Mouse (Mus musculus) liver, embryonic 15.5 days (tissue): ENCODE results near the gene Nasp. TPM values are rescaled to one million over a fixed set of nuclear protein-coding genes. Genes with fewer than 3 reads are reported as not detected.
A peak's percentile ranks its signal among the peaks of the same experiment; 100 is the strongest.
"Not testable (repeated sequence)": the region's sequence is repeated elsewhere in the genome, so short reads cannot be mapped to it uniquely, and the experiment has no call there.

Experiments
- ATAC-seq: fragments of 200-750 bp; cut with Nextera tagmentation; 2 replicates; pipeline ENCODE4 v1.8.0; 2017; ENCODE audit warnings: moderate number of reproducible peaks, mild to moderate bottlenecking, moderate library complexity; ENCODE audit not compliant: insufficient read depth
- H3K27ac ChIP-seq: fragments of 300-500 bp; sonication (generic); replicated peaks from 2 replicates; pipeline ENCODE4 v1.5.1; 2015; ENCODE audit warnings: mild to moderate bottlenecking, inconsistent platforms
- H3K27me3 ChIP-seq: fragments of 300-500 bp; sonication (generic); 2 replicates; pipeline ENCODE4 v1.6.1; 2015; ENCODE audit warnings: mild to moderate bottlenecking, inconsistent platforms
- H3K36me3 ChIP-seq: fragments of 300-500 bp; sonication (generic); replicated peaks from 2 replicates; pipeline ENCODE4 v1.6.1; 2015; ENCODE audit warnings: moderate library complexity, mild to moderate bottlenecking, inconsistent platforms
- H3K4me1 ChIP-seq: fragments of 300-500 bp; sonication (generic); replicated peaks from 2 replicates; pipeline ENCODE4 v1.6.1; 2015; ENCODE audit warnings: inconsistent platforms
- H3K4me2 ChIP-seq: fragments of 300-500 bp; sonication (generic); 2 replicates; pipeline ENCODE4 v1.6.1; 2015; ENCODE audit warnings: moderate library complexity, mild to moderate bottlenecking, inconsistent platforms
- H3K4me3 ChIP-seq: fragments of 300-500 bp; sonication (generic); replicated peaks from 2 replicates; pipeline ENCODE4 v1.5.1; 2015; ENCODE audit warnings: mild to moderate bottlenecking, inconsistent platforms
- H3K9ac ChIP-seq: fragments of 300-500 bp; sonication (generic); 2 replicates; pipeline ENCODE4 v1.6.1; 2015; ENCODE audit warnings: moderate library complexity, mild to moderate bottlenecking, inconsistent platforms
- H3K9me3 ChIP-seq: fragments of 300-500 bp; sonication (generic); replicated peaks from 2 replicates; pipeline ENCODE4 v1.6.1; 2016; ENCODE audit warnings: inconsistent platforms
- WGBS: fragments of 180-500 bp; shearing (Covaris S2); methylation state at CpG from one replicate; pipeline ENCODE4 v1.1.7; 2015; ENCODE audit warnings: mixed read lengths; ENCODE audit not compliant: insufficient replicate concordance; 5-methylcytosine and 5-hydroxymethylcytosine counted together
- polyA plus RNA-seq: library from polyadenylated mRNA; unstranded; fragments of >200 nt; fragmentation: Nextera tagmentation; extraction: Ambion mirVana; gene quantifications from 2 replicates; pipeline ENCODE4 v1.2.1, GENCODE M21; 2015

Nasp gene
- 42.7 and 49.9 TPM in 2 replicates for polyA plus RNA-seq

GRCm38 (mm10) chr4:116627722-116628662, at the start of gene Nasp:
Nasp (minus strand) TSS chr4:116627941.
- Histone ChIP-seq H3K9ac (peak within 1 kb of the TSS; percentile 87), H3K4me2 (peak within 1 kb of the TSS; percentile 81), H3K4me1 (peaks cover 27% of the 10 kb centered on the region), H3K27me3 (no peaks in the 10 kb centered on the region), H3K36me3 (peaks cover 15% of the 10 kb centered on the region), H3K4me3 (peak within 1 kb of the TSS; percentile 96), H3K9me3 (no peaks in the 10 kb centered on the region), H3K27ac (peak within 1 kb of the TSS; percentile 94)
- WGBS, result 7% methylated on average over 23 of the region's 23 CpGs
- peak; percentile 77 for ATAC-seq

DNA sequence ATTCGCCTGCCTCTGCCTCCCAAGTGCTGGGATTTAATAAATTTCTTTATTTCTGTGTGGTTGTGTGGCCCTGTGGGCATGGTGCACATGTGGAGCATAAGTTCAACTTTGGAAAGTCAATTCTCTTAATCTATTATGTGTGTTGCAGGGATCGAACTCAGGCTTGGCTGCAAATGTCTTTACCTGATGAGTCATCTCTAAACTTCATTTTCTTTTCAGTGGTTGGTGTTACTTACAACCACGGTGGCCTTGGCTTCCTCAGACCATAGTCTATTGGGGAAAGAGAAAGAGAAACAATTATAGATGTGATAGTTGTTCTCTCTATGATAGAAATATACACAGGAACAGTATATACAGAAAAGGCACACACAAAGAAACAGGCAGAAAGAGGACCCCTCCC, 48.3 kb upstream of the Nasp start:
- no peak for ATAC-seq
- Histone ChIP-seq H3K9ac (no peak overlapping the region), H3K4me3 (no peak overlapping the region), H3K27me3 (peaks cover 5% of the 10 kb centered on the region; the same call in 1 of the 2 replicates), H3K27ac (no peak overlapping the region), H3K4me1 (peaks cover 17% of the 10 kb centered on the region), H3K9me3 (no peaks in the 10 kb centered on the region), H3K4me2 (no peak overlapping the region), H3K36me3 (no peaks in the 10 kb centered on the region)
- WGBS, result 60% methylated on average over 3 of the region's 3 CpGs

DNA sequence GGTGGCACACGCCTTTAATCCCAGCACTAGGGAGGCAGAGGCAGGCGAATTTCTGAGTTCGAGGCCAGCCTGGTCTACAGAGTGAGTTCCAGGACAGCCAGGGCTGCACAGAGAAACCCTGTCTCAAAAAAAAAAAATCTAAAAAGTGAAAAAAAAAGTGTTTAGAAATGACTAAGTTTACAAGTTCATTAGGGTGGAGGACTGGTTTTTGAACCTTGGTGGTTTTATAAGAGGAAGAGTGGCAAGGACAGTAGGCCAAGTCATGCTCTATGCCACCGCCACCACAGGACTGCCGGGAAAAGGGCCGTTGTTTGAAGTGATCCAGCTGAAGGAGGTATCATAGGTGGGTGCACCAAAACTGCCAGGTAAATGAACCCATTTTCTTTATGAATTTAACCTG, 47.0 kb upstream of the Nasp start:
- H3K4me3 ChIP-seq, H3K36me3 ChIP-seq, H3K27me3 ChIP-seq, H3K4me2 ChIP-seq, H3K9ac ChIP-seq, ATAC-seq, H3K9me3 ChIP-seq: not testable (repeated sequence)
- 71% methylated on average over 6 of the region's 6 CpGs for WGBS
- 0 out of 2 replicates have a peak overlapping the region, but pooled peaks have one; percentile 33 for H3K27ac ChIP-seq
- peaks cover 17% of the 10 kb centered on the region for H3K4me1 ChIP-seq

DNA sequence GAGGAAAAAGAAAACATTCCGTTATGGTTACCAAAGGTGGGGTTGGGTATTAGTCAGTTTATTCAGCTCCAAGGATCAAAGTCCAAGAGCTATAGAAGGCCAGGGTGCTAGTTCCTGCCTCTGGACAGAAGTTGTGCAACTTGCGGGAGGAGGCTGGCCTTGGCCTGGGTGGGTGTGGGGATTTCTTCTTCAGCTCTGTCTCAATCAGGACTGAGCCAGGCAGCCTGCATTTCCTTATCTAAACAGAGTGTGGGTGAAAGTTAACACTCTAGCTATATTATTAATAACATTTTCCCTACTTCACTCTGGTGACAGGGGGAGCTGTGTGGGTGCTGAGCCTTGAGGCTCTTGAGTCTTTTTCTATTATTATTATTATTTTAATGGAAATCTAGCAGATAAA, 45.0 kb upstream of the Nasp start:
- peak overlapping the region; percentile 5; the same call in 1 of the 2 replicates for H3K4me2 ChIP-seq

GRCm38 (mm10) chr4:116669291-116669690, 41.5 kb upstream of the Nasp start:
- H3K36me3 ChIP-seq, result no peaks in the 10 kb centered on the region
- WGBS, result 37% methylated on average over 2 of the region's 2 CpGs
- no peak for ATAC-seq

More for the DNA sequence above, 45.0 kb upstream of the Nasp start:
- Histone ChIP-seq H3K4me3 (no peak overlapping the region), H3K27ac (peak overlapping the region; percentile 38), H3K36me3 (no peaks in the 10 kb centered on the region), H3K9me3 (no peaks in the 10 kb centered on the region), H3K9ac (no peak overlapping the region), H3K27me3 (peaks cover 5% of the 10 kb centered on the region; the same call in 1 of the 2 replicates), H3K4me1 (peaks cover 19% of the 10 kb centered on the region)
- peak; percentile 84 for ATAC-seq
- 30% methylated on average over 2 of the region's 2 CpGs for WGBS

GRCm38 (mm10) chr4:116668145-116668544, 40.4 kb upstream of the Nasp start:
- Histone ChIP-seq H3K36me3 (no peaks in the 10 kb centered on the region), H3K9ac (no peak overlapping the region), H3K27me3 (0 out of 2 replicates have a peak, but pooled peaks cover 6% of the 10 kb centered on the region), H3K4me3 (no peak overlapping the region), H3K9me3 (no peaks in the 10 kb centered on the region), H3K4me2 (no peak overlapping the region), H3K27ac (no peak overlapping the region), H3K4me1 (peaks cover 16% of the 10 kb centered on the region)
- 15% methylated on average over 3 of the region's 3 CpGs for WGBS
- no peak for ATAC-seq

More at GRCm38 (mm10) chr4:116669291-116669690, 41.5 kb upstream of the Nasp start:
- no peak overlapping the region for H3K4me2 ChIP-seq
- no peak overlapping the region for H3K27ac ChIP-seq
- H3K27me3 ChIP-seq, result 0 out of 2 replicates have a peak, but pooled peaks cover 6% of the 10 kb centered on the region
- peaks cover 23% of the 10 kb centered on the region for H3K4me1 ChIP-seq
- no peak overlapping the region for H3K9ac ChIP-seq
- H3K4me3 ChIP-seq, result no peak overlapping the region
- no peaks in the 10 kb centered on the region for H3K9me3 ChIP-seq

DNA sequence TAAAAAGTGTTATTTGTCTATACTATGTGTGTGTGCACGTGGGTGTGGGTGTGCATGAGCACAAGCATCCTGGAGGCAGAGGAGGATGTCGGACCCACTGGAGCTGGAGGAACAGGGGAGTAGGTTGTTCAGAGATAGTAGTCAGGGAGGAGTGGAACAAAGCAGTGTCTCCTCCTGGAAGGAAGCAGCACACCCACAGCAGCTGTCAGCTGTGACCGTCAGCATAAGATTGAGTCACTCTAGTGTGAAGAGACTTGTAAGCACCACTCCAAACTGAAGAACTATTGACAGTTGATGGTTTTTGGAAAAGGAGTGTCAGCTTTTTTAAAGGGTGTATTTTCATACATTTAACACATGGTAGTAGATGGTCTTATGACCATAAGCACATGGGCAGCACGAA, 38.9 kb upstream of the Nasp start:
- H3K27me3 ChIP-seq, result 0 out of 2 replicates have a peak, but pooled peaks cover 6% of the 10 kb centered on the region
- 0 out of 2 replicates have a peak, but pooled peaks cover 6% of the 10 kb centered on the region for H3K4me1 ChIP-seq
- H3K27ac ChIP-seq, result no peak overlapping the region
- ATAC-seq, result no peak
- H3K4me3 ChIP-seq, result no peak overlapping the region
- no peaks in the 10 kb centered on the region for H3K9me3 ChIP-seq
- H3K36me3 ChIP-seq, result no peaks in the 10 kb centered on the region
- H3K9ac ChIP-seq, result no peak overlapping the region
- H3K4me2 ChIP-seq, result no peak overlapping the region
- 40% methylated on average over 4 of the region's 4 CpGs for WGBS

GRCm38 (mm10) chr4:116661998-116662397, 34.3 kb upstream of the Nasp start:
- H3K4me3 ChIP-seq, result no peak overlapping the region
- no peak overlapping the region for H3K27ac ChIP-seq
- no peak overlapping the region for H3K9ac ChIP-seq
- no peak overlapping the region for H3K4me2 ChIP-seq
- H3K27me3 ChIP-seq, result 0 out of 2 replicates have a peak, but pooled peaks cover 11% of the 10 kb centered on the region
- H3K9me3 ChIP-seq, result no peaks in the 10 kb centered on the region
- 84% methylated on average over 1 of the region's 1 CpGs for WGBS
- ATAC-seq, result no peak
- H3K36me3 ChIP-seq, result no peaks in the 10 kb centered on the region
- peaks cover 7% of the 10 kb centered on the region; the same call in 1 of the 2 replicates for H3K4me1 ChIP-seq

- Histone ChIP-seq H3K9ac (no peak overlapping the region), H3K27ac (no peak overlapping the region)
These were observed 33.1 kb upstream of the Nasp start for GRCm38 (mm10) chr4:116660829-116661228.

GRCm38 (mm10) chr4:116659916-116660315, 32.2 kb upstream of the Nasp start:
- not testable (repeated sequence) for H3K9me3 ChIP-seq, H3K36me3 ChIP-seq, H3K27ac ChIP-seq, ATAC-seq, H3K27me3 ChIP-seq, H3K9ac ChIP-seq, H3K4me2 ChIP-seq, H3K4me3 ChIP-seq
- peaks cover 20% of the 10 kb centered on the region for H3K4me1 ChIP-seq
- 65% methylated on average over 6 of the region's 6 CpGs for WGBS

More at GRCm38 (mm10) chr4:116660829-116661228, 33.1 kb upstream of the Nasp start:
- WGBS, result 60% methylated on average over 6 of the region's 6 CpGs
- Histone ChIP-seq H3K4me3 (no peak overlapping the region), H3K9me3 (no peaks in the 10 kb centered on the region), H3K4me2 (no peak overlapping the region), H3K27me3 (0 out of 2 replicates have a peak, but pooled peaks cover 5% of the 10 kb centered on the region), H3K36me3 (no peaks in the 10 kb centered on the region), H3K4me1 (peaks cover 10% of the 10 kb centered on the region)
- no peak for ATAC-seq

DNA sequence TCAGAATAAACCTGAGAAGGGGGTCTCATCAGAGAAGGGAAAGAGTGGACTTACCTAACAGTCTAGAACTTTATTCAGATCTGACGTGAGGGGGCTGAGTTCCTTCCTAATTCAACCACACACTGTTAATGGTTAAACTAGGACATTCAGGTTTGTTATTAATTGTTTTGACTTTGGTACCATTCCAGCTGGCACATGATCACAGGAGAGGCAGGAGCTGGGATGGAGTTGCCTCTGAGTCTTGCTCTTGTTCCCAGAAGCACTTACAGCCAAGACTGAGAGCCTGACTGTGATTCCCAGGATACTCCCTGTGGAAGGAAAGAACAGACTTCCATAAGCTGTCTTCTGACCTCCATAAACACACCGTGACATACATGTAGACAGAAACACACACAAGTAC, 31.7 kb upstream of the Nasp start:
- H3K36me3 ChIP-seq, result no peaks in the 10 kb centered on the region
- peaks cover 22% of the 10 kb centered on the region for H3K4me1 ChIP-seq
- ATAC-seq, result peak; percentile 56
- H3K9ac ChIP-seq, result no peak overlapping the region
- H3K27me3 ChIP-seq, result 0 out of 2 replicates have a peak, but pooled peaks cover 5% of the 10 kb centered on the region
- H3K27ac ChIP-seq, result no peak overlapping the region; the same call in 1 of the 2 replicates
- H3K9me3 ChIP-seq, result no peaks in the 10 kb centered on the region
- H3K4me3 ChIP-seq, result no peak overlapping the region
- no peak overlapping the region for H3K4me2 ChIP-seq
- 51% methylated on average over 2 of the region's 2 CpGs for WGBS
